Mouse (Mus musculus) CD4-positive, CD25-positive, alpha-beta regulatory T cell, adult 2 months (primary cell): Measurements from ENCODE around the gene Wfdc3.

Source experiments
- DNase-seq: peaks from one replicate; pipeline ENCODE4 v3.0.0-alpha.2; 2012; ENCODE audit warnings: low read depth, low spot score

Gene Wfdc3

DNA sequence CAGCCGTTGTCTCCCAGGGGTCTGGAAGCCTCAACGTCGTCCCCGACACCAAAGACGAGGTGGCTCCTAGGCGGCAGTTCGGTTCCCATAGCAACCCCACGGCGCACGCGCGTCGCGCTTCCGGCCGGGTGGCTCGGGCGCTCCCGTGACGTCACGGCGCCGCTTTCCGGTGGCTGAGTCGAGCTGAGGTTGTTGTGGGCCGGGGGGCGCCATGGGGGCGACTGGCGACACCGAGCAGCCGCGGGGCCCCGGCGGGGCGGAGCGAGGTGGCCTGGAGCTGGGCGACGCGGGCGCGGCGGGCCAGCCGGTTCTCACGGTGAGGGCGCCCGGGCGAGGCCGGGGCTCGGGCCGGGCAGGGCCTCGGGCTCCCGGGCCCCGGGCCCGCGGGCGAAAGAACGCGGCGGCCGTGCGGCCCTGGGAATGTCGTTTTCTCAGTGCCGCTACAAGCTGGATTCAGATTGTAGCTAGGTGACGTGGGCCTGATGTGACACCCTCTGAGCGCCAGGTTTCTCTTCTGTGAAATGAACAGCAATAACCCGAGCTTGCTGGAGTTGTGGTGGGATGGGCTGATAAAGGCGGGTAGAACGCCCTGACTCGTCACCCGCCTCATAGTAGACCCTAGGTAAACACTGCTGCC lies at the start of gene Wfdc3, which contains the start of gene Dnttip1:
Wfdc3 (minus strand) TSS at position 89 of the 637 bp plus-strand sequence.
Dnttip1 (plus strand) TSS at position 141 of the 637 bp plus-strand sequence.
- DNase-seq, result peak; percentile 99

DNA sequence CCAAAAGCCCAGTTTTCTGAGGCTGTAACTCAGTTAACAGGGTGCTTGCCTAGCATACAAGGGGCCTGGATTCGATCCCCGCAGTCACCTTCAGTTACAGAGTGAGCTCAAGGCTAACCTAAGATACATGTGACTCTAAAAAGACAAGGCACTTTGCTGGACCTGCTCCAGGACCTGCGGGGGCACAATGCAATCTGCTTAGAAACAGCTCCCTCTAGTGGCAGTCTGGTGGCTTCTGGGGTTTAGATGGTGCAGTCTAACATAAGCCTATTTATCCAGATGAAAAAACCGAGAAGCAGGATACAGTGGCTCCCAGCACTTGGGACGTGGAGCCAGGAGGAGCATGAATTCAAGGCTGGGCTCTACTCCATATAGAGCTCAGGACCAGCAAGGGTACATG lies 48.6 kb upstream of the Wfdc3 start:
- peak; percentile 87 for DNase-seq

DNA sequence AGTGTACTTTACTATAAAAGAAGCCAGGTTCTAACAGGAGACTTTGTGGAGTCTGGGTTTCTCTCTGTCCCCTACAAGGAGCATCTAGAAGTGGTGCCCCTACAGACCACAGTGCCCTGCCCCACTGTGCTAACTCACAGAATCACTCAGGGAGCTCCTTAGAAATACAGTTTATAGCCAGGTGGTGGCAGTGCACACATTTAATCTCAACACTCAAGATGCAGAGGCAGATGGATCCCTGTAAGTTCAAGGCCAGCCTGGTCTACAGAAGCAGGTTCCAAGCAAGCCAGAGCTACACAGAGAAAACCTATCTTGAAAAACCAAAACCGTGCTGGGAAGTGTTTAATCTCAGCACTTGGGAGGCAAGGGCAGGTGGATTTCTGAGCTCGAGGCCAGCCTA lies 48.0 kb upstream of the Wfdc3 start:
- peak; percentile 48 for DNase-seq

DNA sequence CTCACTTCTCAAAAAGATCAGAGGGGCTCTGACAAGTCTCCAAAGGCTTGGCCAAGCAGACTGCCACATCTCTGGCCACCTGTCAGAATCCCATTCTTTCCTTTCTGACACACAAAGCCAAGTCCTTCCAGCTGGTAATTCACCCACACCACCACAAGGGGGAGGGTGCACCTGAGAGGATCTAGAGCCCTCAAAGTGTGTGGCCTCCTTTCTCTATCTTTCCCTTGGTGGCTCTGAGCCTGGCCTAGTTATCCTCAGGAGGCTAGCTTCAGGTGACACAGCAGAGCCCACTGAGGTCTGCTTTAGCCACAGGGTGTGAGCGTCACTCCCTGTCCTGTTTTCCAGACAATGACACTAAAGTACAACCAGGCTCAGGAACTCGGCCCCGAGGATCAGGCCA lies 47.5 kb upstream of the Wfdc3 start:
- peak; percentile 74 for DNase-seq

DNA sequence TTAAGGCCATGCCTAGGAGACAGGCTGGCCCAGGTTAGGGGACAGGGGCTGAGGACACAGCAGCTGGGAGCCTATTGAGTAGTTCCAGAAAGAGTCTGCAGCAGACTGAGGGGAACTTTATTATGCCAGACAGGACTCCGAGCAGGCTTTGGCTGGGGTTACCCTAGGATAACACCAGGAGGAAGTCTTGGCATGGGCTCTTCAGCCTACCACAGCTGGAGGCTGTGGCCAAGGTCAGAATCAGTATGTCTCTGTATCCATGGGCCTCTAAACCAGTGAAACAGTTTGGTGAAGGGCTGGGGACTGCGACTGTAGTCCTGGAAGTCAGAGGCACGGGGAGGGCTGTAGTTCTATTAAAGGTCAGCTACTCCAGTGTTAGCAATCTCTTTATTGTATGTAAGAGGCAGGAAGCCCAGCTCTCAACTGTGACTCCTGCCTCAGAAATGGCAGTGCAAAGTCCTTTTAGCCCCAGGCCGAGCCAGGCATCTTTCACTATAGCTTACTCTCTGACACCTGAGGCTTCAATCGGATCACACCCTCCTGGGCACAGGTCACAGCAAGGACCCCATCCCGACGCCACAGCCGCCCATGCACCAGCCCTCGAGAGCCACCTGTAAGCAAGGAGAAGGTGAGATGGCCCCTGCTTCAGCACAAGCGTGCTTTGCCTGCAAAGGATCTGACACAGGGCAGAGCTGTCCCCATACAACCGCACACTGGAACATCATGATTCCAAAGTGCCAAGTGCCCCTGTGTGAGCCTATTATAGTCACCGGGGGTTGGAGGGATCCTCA lies 46.9 kb upstream of the Wfdc3 start:
- DNase-seq, result no peak

DNA sequence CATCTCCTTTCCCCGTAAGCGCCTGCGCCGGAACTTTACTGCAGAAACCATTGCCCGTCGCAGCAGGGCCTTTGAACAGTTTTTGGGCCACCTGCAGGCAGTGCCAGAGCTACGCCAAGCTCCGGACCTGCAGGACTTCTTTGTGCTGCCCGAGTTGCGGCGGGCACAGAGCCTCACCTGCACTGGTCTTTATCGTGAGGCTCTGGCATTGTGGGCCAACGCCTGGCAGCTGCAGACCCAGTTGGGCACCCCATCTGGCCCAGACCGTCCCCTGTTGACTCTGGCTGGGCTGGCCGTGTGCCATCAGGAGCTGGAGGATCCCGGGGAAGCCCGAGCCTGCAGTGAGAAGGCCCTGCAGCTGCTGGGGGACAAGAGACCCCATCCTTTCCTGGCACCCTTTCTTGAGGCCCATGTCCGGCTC lies 46.1 kb upstream of the Wfdc3 start:
- no peak for DNase-seq

DNA sequence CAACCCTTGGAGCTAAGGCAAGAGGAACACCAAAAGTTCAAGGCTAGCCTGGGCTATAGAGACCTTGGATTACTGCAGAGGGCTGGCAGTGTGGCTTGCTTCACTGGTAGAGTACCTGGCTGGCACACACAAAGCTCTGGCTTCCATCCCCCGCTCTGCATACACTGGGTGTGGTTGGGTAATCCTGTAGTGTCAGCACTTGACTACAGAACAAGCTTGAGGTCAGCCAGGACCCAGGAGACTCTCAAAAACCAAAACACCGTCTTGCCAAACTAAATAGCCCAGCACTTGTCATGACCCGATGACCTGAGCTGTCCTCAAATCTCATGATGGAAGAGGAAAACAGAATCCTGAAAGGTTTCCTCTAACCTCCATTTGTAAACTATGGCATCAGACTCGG lies 44.7 kb upstream of the Wfdc3 start:
- DNase-seq, result no peak

DNA sequence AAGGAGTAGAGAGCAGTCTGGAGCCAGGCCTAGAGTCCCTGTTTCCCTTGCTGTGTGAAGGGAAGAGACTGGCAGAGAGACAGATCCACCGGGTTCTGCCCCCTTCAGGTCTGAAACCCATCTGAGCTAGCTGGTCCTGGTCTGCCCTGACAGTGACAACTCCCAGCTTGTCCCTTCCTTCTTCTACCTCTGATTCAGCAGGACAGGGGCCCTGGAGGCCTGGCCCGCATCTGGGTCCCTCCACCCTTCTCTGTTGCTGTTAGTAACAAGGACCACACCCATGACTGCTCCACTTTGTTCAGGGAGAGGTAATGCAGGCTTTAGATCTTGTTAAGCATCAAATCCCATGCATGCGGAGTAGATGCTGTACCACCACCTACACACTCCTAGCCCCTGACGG lies 42.7 kb upstream of the Wfdc3 start:
- DNase-seq, result no peak

DNA sequence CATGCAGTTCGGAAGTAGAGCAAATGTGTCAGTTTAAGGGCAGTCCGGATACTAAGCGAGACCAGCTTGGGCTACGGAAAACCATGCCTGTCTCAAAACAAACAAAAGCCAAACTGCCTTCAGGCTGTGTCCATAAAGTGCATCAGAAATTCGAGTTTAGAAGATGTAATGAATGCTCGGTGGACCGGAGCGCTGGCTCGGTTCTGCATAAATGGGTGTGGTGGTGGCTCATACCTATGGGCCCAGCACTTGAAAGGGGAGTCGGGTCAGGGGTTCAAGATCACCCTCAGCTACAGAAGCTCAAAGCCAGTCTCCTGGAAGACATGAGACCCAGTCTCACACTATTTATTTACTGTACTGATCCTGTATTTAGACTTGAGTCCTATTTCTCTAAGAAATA lies 42.0 kb upstream of the Wfdc3 start:
- DNase-seq, result no peak

DNA sequence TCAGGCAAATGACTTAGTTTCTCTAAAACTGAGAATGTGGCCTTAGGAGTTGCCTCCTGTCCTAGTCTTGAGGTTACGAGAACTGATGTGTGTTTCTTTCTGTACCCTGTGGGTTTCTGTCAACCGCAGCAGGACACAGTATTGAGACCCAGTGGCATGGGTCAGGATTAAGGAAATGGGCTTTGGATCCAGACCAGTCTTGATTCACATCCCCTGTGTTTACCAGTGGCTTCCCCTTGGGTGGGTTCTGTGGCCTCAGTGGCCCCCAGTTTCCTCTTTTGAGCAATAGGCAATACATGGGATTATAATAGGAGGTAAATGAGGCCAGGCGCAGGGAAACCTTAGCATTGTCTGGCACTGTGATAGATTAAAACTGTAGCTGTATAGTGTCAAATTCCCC lies 41.3 kb upstream of the Wfdc3 start:
- DNase-seq, result no peak

DNA sequence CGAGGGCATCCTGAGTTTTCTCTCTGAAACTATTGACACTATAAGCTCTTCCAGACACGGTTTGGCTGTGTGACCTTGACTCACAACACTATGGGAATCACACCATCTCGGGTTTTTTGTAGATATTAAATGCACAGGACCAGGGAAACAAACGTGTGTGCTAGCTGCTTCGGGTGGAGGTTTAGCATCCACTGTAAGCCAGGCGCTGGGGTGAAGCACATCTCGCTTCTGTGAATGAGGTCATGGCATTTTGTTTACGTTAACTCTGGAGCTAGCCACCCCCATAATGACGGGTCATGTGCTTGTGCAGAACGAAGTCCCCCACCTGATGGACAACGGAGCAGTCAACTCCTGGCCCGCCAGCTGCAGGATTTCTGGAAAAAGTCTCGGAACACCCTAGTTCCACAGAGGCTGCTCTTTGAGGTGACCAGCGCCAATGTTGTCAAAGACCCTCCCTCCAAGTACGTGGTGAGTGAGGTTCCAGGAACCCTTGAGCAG lies 40.7 kb upstream of the Wfdc3 start:
- DNase-seq, result peak; percentile 29

DNA sequence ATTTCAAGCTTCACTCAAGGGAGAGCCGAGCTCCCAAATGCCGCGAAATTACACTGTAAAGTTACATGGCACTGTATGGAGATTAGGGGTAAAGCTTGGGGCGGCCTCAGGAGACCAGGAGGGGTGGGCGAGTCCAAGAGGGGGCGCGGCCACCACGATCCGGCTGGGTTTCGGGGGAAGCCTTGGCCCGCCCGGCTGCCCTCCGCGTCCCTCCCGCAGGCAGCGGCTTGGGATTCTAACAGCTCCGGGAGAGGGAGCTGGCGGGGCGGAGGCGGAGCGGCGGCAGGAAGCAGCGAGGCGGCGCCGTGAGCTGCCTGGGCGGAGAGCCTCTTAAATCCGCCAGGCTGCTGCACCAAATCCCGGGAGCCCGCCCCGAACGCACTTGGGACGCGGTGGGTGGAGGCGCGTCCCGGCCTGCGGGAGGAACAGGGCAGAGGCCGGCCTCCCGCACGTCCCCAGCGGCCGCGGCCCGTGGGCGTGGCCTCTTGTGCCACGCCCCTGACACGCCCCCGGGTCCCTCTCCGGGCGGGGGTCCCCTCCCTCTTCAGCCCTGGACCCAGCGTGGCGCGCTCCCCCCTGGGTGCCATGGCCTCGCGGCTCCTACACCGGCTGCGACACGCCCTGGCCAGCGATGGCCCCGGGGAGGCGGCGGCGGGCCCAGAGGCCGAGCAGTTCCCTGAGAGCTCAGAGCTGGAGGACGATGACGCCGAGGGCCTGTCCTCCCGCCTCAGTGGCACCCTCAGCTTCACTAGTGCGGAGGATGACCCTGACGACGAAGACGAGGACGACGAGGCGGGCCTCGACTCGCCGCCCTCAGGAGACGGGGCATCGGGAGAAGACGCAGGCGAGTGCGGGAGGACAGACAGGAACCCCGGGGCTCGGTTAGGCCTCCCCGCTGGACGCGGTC lies 40.0 kb upstream of the Wfdc3 start, which contains the start of gene Snx21:
Snx21 (plus strand) TSS at position 343 of the 907 bp plus-strand sequence.
- peak; percentile 77 for DNase-seq

DNA sequence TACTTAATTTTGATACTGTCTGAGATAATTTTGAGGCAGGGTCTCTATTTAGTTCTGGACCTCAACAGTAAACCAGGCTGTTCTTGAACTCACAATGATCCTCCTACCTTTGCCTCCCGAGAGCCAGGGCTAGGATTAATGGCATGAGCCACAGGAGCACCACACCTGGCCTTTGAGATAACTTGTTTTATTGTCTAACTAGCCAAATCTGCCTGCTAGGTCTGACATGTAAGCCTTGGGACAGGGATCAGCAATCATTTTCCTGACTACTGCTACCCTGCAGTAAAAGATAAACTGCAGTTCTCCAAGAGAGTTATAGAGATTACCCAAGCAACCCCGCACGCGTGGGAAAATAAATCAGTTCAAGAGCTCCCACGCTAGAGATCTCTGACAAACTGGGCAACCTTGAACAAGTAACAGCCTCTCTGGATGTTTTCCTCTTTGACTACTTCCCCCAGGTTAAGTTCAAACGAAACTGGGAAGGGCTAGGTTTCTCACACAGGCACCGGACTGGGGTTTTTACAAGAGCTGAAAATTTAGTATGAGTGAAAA lies 39.2 kb upstream of the Wfdc3 start:
- DNase-seq, result no peak

DNA sequence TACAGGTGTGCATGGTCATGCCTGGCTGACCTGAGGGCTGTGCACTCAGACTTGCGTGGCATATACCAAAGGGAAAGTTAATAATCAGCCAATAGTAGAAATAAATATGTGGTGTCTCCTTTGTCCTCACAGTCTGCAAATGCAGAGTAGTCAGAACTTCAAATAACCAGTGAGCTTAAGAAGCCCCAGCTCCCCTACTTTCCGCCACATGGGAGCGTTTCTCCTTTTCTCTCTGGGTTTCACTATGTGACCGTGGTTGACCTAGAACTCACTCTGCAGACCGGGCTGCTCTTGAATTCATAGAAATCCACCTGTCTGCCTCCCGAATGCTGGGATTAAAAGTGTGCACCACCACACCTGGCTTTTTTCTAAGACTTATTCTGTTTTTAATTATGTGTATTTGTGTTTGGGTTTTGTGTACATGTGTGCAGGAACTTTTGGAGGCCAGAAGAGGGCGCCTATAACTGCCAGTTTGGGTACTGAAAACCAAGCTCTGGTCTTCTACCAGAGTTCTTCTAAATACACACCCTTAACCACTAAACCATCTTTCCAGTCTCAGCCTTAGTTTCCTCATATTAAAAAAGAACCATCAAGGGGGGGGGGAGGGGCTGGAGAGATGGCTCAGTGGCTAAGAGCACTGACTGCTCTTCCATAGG lies 38.3 kb upstream of the Wfdc3 start:
- DNase-seq, result peak; percentile 50

DNA sequence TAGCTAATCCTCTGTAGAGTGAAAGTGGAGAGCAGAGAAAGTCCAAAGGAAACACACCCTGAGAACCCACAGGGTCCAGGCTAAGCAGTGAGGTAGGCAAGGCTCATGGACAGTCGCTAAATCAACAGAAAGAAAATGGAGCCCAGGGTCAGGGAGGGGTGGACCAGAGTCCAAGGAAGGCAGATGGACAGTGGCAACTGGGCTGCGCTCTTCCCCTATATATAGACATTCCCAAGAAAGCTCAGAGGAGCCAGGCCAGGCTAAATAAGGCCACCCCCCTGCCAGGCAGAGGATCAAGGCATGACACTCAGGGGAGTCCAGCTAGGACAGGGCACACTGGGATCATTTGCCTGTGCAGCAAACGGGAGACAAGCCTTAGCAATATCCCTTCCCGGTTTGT lies 36.1 kb upstream of the Wfdc3 start:
- no peak for DNase-seq

DNA sequence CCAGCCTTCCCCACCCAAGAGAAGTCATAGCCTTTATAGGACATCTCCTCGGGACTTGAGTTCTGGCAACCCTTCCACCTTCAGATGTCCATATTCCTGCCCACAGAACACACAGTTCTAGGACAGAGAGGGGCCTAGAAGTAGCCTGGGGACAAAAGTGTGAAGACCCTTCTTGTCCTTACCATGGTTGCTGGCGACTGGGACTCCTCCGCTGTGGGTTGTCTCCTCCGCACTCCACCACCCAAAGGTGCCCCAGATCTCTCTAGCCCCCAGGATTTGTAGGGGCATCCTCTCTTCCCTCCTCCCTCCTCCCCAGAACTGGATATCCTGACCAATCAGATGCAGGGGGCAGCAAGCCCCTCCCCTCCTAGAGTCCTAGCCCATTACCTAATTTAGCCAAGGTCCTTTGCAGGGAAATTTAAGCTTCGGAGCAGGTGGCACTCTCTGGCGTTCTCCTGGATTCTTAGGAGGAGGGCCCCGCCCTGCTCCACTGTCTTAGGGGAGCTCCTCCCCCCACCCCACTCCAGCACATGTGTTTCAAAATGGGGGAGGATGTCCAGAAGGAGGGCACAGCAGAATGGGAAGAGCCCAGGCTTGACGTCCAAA lies 33.9 kb upstream of the Wfdc3 start, which contains the start of gene Tnnc2:
Tnnc2 (minus strand) TSS at position 487 of the 606 bp plus-strand sequence.
- no peak for DNase-seq

DNA sequence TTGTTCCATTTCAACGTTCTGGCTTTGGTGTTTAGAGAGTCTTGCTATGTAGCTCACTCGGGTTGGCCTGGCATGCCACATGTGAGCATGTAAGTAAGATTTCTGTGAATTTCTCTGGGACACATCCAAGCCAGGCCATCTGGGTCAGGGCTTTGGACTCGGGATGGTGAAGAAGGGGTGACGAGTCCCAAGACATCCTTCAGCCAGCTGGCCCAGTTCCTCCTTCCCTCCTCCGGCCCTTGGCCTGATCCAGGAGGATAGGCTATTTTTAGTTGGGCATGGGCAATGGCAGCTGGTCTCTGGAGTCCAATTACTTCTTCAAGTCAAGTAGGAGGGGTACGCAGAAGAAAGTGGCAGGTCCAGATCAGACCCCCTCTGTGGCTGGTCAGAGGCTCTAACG lies 33.1 kb upstream of the Wfdc3 start:
- no peak for DNase-seq

DNA sequence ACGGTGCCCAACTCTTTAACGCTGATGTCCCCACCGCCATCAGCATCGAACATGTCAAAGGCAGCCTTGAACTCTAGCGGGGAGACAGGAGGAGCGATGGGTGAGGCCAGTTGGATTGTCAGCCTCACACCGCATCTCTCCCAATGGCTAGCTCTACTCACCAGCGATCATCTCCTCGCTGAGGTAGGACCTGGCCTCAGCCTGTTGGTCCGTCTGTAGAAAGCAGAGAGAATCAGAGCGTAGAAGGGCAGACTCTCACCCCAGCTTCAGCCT lies 32.2 kb upstream of the Wfdc3 start:
- DNase-seq, result no peak

DNA sequence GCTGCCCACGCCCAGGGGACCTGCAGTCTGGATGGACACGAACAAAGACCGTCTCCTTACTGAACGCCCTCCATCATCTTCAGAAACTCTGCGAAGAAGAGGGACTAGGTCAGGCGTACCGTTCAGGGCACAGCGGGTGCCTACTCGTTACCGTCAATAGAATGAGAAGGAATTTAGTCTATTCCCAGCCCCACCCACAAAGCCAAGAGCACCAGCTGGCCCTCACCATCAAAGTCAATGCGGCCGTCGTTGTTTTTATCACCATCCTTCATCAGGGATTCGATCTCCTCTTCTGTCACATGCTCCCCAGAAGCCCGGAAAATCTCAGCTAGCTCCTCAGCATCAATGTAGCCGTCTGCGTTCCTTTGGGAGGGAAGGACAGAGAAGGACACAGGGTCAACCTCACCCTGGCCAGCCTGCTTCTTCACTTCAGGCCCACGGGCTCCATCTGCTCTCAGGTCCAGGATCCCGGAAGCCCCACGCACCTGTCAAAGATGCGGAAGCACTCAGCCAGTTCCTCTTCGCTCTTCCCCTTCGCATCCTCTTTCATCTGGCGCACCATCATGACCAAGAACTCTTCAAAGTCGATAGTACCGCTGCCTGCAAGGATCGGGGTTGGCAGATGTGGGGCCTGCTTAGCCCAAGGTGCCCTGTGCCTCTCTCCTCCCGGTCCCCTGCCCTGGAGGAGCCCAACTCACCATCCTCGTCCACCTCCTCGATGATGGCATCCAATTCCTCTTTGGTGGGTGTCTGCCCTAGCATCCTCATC lies 31.7 kb upstream of the Wfdc3 start:
- DNase-seq, result no peak

DNA sequence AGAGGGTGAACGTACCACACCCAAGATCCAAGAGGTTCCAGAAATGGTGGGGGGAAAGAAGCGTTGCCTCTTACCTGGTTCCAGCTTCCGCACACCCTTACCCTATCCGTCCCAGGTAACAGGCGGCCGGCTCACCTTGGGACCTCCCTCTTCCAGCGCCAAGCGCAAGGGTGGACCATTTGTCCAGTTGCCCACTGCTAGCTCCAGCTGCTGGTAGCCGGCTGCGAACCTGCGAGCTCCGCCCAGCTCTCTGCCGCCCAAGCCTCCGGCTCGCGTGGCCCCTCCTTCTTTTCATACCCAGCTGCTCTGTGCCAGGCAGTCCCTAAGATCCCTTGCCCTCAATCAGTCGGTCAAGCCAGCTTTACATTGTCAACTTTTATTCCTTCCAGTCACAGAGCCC lies 31.1 kb upstream of the Wfdc3 start:
- DNase-seq, result no peak
